Mouse (Mus musculus) embryo, embryonic 9.5 days (tissue): ENCODE measurements at regions not wholly inside any gene's neighbourhood (a gene's known extent, or its start where the extent isn't known, plus 50 kb on each side); places are given as distances from the start of the nearest gene placed in this dataset.

Experiments used
- DNase-seq: peaks from one replicate; pipeline ENCODE4 v3.0.0-alpha.2; 2017; ENCODE audit errors: extremely low spot score

GRCm38 (mm10) chr6:143373686-143374273 lies 206.8 kb downstream of the Etnk1 start:
- DNase-seq, result peak; percentile 70

- DNase-seq, result no peak
Observed at GRCm38 (mm10) chr6:143375951-143376713, 209.1 kb downstream of the Etnk1 start.

GRCm38 (mm10) chr6:143377121-143377520 lies 210.1 kb downstream of the Etnk1 start:
- no peak for DNase-seq

GRCm38 (mm10) chr6:143378126-143378525 lies 211.1 kb downstream of the Etnk1 start:
- DNase-seq, result no peak

- no peak for DNase-seq
Observed at GRCm38 (mm10) chr6:143380490-143380889, 213.5 kb downstream of the Etnk1 start.

- DNase-seq, result no peak
Observed at GRCm38 (mm10) chr6:143386597-143387450, 219.8 kb downstream of the Etnk1 start.

GRCm38 (mm10) chr6:143393543-143394207 lies 226.7 kb downstream of the Etnk1 start:
- DNase-seq, result no peak

GRCm38 (mm10) chr6:143394377-143394776 lies 227.4 kb downstream of the Etnk1 start:
- no peak for DNase-seq

GRCm38 (mm10) chr6:143401436-143401835 lies 234.4 kb downstream of the Etnk1 start:
- DNase-seq, result no peak

GRCm38 (mm10) chr6:143401921-143402320 lies 234.9 kb downstream of the Etnk1 start:
- DNase-seq, result no peak

GRCm38 (mm10) chr6:143402766-143403165 lies 235.7 kb downstream of the Etnk1 start:
- no peak for DNase-seq

GRCm38 (mm10) chr6:143404521-143404920 lies 237.5 kb downstream of the Etnk1 start:
- DNase-seq, result no peak

- DNase-seq, result no peak
Observed at GRCm38 (mm10) chr6:143412056-143412455, 245.0 kb downstream of the Etnk1 start.

GRCm38 (mm10) chr6:143412721-143413120 lies 245.7 kb downstream of the Etnk1 start:
- DNase-seq, result no peak

GRCm38 (mm10) chr6:143414590-143415382 lies 247.8 kb downstream of the Etnk1 start:
- no peak for DNase-seq

- DNase-seq, result no peak
Observed at GRCm38 (mm10) chr6:143415383-143415778, 248.4 kb downstream of the Etnk1 start.

- no peak for DNase-seq
Observed at GRCm38 (mm10) chr6:143419872-143420271, 252.9 kb downstream of the Etnk1 start.

- DNase-seq, result no peak
Observed at GRCm38 (mm10) chr6:143423026-143423425, 256.0 kb downstream of the Etnk1 start.

GRCm38 (mm10) chr6:143425182-143425829 lies 258.3 kb downstream of the Etnk1 start:
- no peak for DNase-seq

GRCm38 (mm10) chr6:143431896-143432450 lies 265.0 kb downstream of the Etnk1 start:
- no peak for DNase-seq
